Mouse (Mus musculus): Measurements from ENCODE around the gene Susd6.

- TF ChIP-seq ZC3H11A (IDR thresholded peaks at IDR 0.05; ENCODE audit: borderline replicate concordance, low read depth, low read length) (no peak), ZNF384 (IDR thresholded peaks at IDR 0.05; ENCODE audit: low read depth, low read length) (no peak), MAFK (IDR thresholded peaks at IDR 0.05; ENCODE audit: insufficient read depth, low read depth, low read length) (no peak)
Measured at GRCm38 (mm10) chr12:80785597-80785996, 4.7 kb upstream of the Susd6 start.
